31 mouse cellular contexts compared by ENCODE assay signal in genomic region chr2:170543625-170544024, GRCm38 (mm10). TPM values are rescaled to one million over a fixed set of nuclear protein-coding genes. Genes with fewer than 3 reads are reported as not detected.
DNase-seq lines count a peak whose midpoint lies in the region; ATAC-seq and TF ChIP-seq lines count a peak whose summit lies in the region.
"Had no signal": no experiment of that assay in that cellular context is flagged by ENCODE, and none has a peak within 500 bp of the region (broad histone marks: within the 10 kb centered on the region; RNA-seq: fewer than 3 reads in every experiment).

No protein-coding gene starts in this region.

- no peak overlapping the region for H3K4me3 ChIP-seq in embryonic facial prominence, embryonic 14.5 days (ENCODE audit: low read depth, low read length)
- no peak overlapping the region for H3K4me3 ChIP-seq in embryonic facial prominence, embryonic 10.5 days
- H3K4me3 ChIP-seq in lung, embryonic 14.5 days (ENCODE audit: low read depth, low read length), result no peak overlapping the region
- no peak overlapping the region for H3K4me3 ChIP-seq in embryonic facial prominence, embryonic 15.5 days (replicated peaks)
- H3K4me3 ChIP-seq: embryonic facial prominence, embryonic 13.5 days; erythroblast, embryonic 14.5 days; forebrain, embryonic 10.5 days; forebrain, embryonic 12.5 days had no signal

- H3K36me3 ChIP-seq in embryonic facial prominence, embryonic 14.5 days (ENCODE audit: control insufficient read depth, insufficient read depth, low read length), result no peaks in the 10 kb centered on the region
- H3K36me3 ChIP-seq in embryonic facial prominence, embryonic 10.5 days (replicated peaks), result no peaks in the 10 kb centered on the region
- no peaks in the 10 kb centered on the region for H3K36me3 ChIP-seq in lung, embryonic 14.5 days (ENCODE audit: insufficient read depth)
- H3K36me3 ChIP-seq in embryonic facial prominence, embryonic 15.5 days, result no peaks in the 10 kb centered on the region
- H3K36me3 ChIP-seq: embryonic facial prominence, embryonic 13.5 days; forebrain, embryonic 10.5 days; forebrain, embryonic 12.5 days; G1E had no signal

- H3K4me2 ChIP-seq in embryonic facial prominence, embryonic 14.5 days (ENCODE audit: low read depth, low read length), result no peak overlapping the region
- H3K4me2 ChIP-seq in lung, embryonic 14.5 days, result no peak overlapping the region
- no peak overlapping the region for H3K4me2 ChIP-seq in embryonic facial prominence, embryonic 15.5 days (replicated peaks)
- H3K4me2 ChIP-seq: embryonic facial prominence, embryonic 13.5 days; forebrain, embryonic 12.5 days had no signal

- TF ChIP-seq CTCF in lung, embryonic 14.5 days (IDR thresholded peaks at IDR 0.05; ENCODE audit: low read depth), result no peak

- H3K27me3 ChIP-seq in embryonic facial prominence, embryonic 14.5 days (replicated peaks; ENCODE audit: control insufficient read depth, insufficient read depth, low read length), result no peaks in the 10 kb centered on the region
- H3K27me3 ChIP-seq in embryonic facial prominence, embryonic 10.5 days (replicated peaks; ENCODE audit: low read depth, poor library complexity, severe bottlenecking), result peaks cover 31% of the 10 kb centered on the region
- H3K27me3 ChIP-seq in lung, embryonic 14.5 days (ENCODE audit: insufficient read depth, low read length), result no peaks in the 10 kb centered on the region
- no peaks in the 10 kb centered on the region for H3K27me3 ChIP-seq in embryonic facial prominence, embryonic 15.5 days
- H3K27me3 ChIP-seq: CH12.LX; embryonic facial prominence, embryonic 13.5 days; forebrain, embryonic 12.5 days had no signal

- H3K4me1 ChIP-seq in embryonic facial prominence, embryonic 14.5 days (ENCODE audit: control insufficient read depth, insufficient read depth, low read length), result peaks cover 14% of the 10 kb centered on the region; the same call in 1 of the 2 replicates
- peaks cover 30% of the 10 kb centered on the region for H3K4me1 ChIP-seq in embryonic facial prominence, embryonic 10.5 days
- peaks cover 7% of the 10 kb centered on the region for H3K4me1 ChIP-seq in lung, embryonic 14.5 days (ENCODE audit: insufficient read depth)
- H3K4me1 ChIP-seq in embryonic facial prominence, embryonic 15.5 days, result peaks cover 14% of the 10 kb centered on the region; the same call in 1 of the 2 replicates

- H3K9me3 ChIP-seq in embryonic facial prominence, embryonic 14.5 days (ENCODE audit: control insufficient read depth, low read length), result no peaks in the 10 kb centered on the region
- H3K9me3 ChIP-seq in embryonic facial prominence, embryonic 10.5 days, result no peaks in the 10 kb centered on the region
- H3K9me3 ChIP-seq in lung, embryonic 14.5 days (ENCODE audit: low read depth, low read length), result no peaks in the 10 kb centered on the region
- H3K9me3 ChIP-seq in embryonic facial prominence, embryonic 15.5 days (replicated peaks), result no peaks in the 10 kb centered on the region
- H3K9me3 ChIP-seq: embryonic facial prominence, embryonic 13.5 days; forebrain, embryonic 10.5 days; forebrain, embryonic 12.5 days had no signal

- DNase-seq in embryonic facial prominence, embryonic 14.5 days (ENCODE audit: low spot score), result no peak
- DNase-seq in embryonic facial prominence, embryonic 10.5 days (ENCODE audit: low spot score), result no peak
- DNase-seq in lung, embryonic 14.5 days, result no peak
- DNase-seq in lung, postnatal 14 days, result no peak
- DNase-seq in lung, postnatal 25 days (ENCODE audit: low spot score), result peak; percentile 5
- no peak for DNase-seq in lung, postnatal 4 days
- no peak for DNase-seq in heart, adult 18-20 months
- DNase-seq: adrenal gland, adult 8-10 months; adrenal gland, postnatal 14 days; adrenal gland, postnatal 36 days; B cell, adult 2 months; cerebellum, adult 11-12 months; cerebellum, adult 2 months; cerebellum, adult 9-10 months; cerebellum, postnatal 10 days; cerebellum, postnatal 25 days had no signal

- 57% methylated on average over 4 of the region's 5 CpGs for WGBS in embryonic facial prominence, embryonic 14.5 days
- 76% methylated on average over 5 of the region's 5 CpGs for WGBS in embryonic facial prominence, embryonic 10.5 days
- 65% methylated on average over 5 of the region's 5 CpGs for WGBS in lung, embryonic 14.5 days
- WGBS in embryonic facial prominence, embryonic 15.5 days, result 72% methylated on average over 5 of the region's 5 CpGs

- ATAC-seq in embryonic facial prominence, embryonic 14.5 days (ENCODE audit: low read depth), result peak; percentile 31; the same call in 1 of the 2 replicates
- peak; percentile 63; the same call in 1 of the 2 replicates for ATAC-seq in lung, embryonic 14.5 days (ENCODE audit: insufficient read depth)
- 0 out of 2 replicates have a peak, but pooled peaks have one; percentile 27 for ATAC-seq in embryonic facial prominence, embryonic 15.5 days (ENCODE audit: insufficient number of reproducible peaks, low FRiP score, low TSS enrichment, low read depth)
- ATAC-seq: activated CD4-positive, CD25-positive, alpha-beta regulatory T cell, adult 4 months; CD4-positive, CD25-positive, alpha-beta regulatory T cell, adult 4 months; forebrain, embryonic 16.5 days had no signal

- H3K9ac ChIP-seq in embryonic facial prominence, embryonic 14.5 days (ENCODE audit: low read depth, low read length), result no peak overlapping the region
- no peak overlapping the region for H3K9ac ChIP-seq in lung, embryonic 14.5 days
- H3K9ac ChIP-seq in embryonic facial prominence, embryonic 15.5 days, result no peak overlapping the region
- H3K9ac ChIP-seq: embryonic facial prominence, embryonic 13.5 days; forebrain, embryonic 12.5 days had no signal

- H3K27ac ChIP-seq in embryonic facial prominence, embryonic 14.5 days (replicated peaks; ENCODE audit: low read depth, low read length), result no peak overlapping the region
- H3K27ac ChIP-seq in embryonic facial prominence, embryonic 10.5 days (replicated peaks), result no peak overlapping the region
- no peak overlapping the region for H3K27ac ChIP-seq in lung, embryonic 14.5 days (ENCODE audit: low read depth)
- H3K27ac ChIP-seq in embryonic facial prominence, embryonic 15.5 days (replicated peaks), result no peak overlapping the region
- H3K27ac ChIP-seq: embryonic facial prominence, embryonic 13.5 days; forebrain, embryonic 10.5 days; forebrain, embryonic 12.5 days had no signal

RNA-seq across cellular contexts. Expression of gene Cyp24a1, which starts 46.7 kb away (rescaled TPM):
- not detected in 2 replicates for polyA plus RNA-seq in embryonic facial prominence, embryonic 14.5 days (2014; fragmentation: Nextera tagmentation; extraction: Ambion mirVana)
- polyA plus RNA-seq in embryonic facial prominence, embryonic 10.5 days (2016; fragmentation: Nextera tagmentation; extraction: Ambion mirVana), result not detected in 2 replicates
- not detected in 2 replicates for polyA plus RNA-seq in lung, embryonic 14.5 days (2014; fragmentation: Nextera tagmentation; extraction: Ambion mirVana)
- 0.09 and 0.17 TPM in 2 replicates for polyA plus RNA-seq in embryonic facial prominence, embryonic 15.5 days (2015; fragmentation: Nextera tagmentation; extraction: Ambion mirVana)
- not detected for total RNA-seq in heart, adult 18-20 months (2021)
- total RNA-seq: adrenal gland, adult 18-20 months; adrenal gland, adult 8-10 months; adrenal gland, postnatal 14 days; adrenal gland, postnatal 36 days; CH12.LX; G1E had no signal
- polyA plus RNA-seq: CD4-positive, CD25-positive, alpha-beta regulatory T cell, adult 4 months; embryonic facial prominence, embryonic 11.5 days; embryonic facial prominence, embryonic 13.5 days; erythroblast, embryonic 14.5 days; forebrain, embryonic 12.5 days; forebrain, embryonic 14.5 days; G1E had no signal

RNA-seq across cellular contexts. Expression of gene Pfdn4, which starts 47.4 kb away (rescaled TPM):
- 82.4 and 87.6 TPM in 2 replicates for polyA plus RNA-seq in embryonic facial prominence, embryonic 14.5 days (2014; fragmentation: Nextera tagmentation; extraction: Ambion mirVana)
- 91.9 and 96.9 TPM in 2 replicates for polyA plus RNA-seq in embryonic facial prominence, embryonic 10.5 days (2016; fragmentation: Nextera tagmentation; extraction: Ambion mirVana)
- 78.5 and 86.2 TPM in 2 replicates for polyA plus RNA-seq in lung, embryonic 14.5 days (2014; fragmentation: Nextera tagmentation; extraction: Ambion mirVana)
- 71.4 and 72.6 TPM in 2 replicates for polyA plus RNA-seq in embryonic facial prominence, embryonic 15.5 days (2015; fragmentation: Nextera tagmentation; extraction: Ambion mirVana)
- 10 to 100 TPM; 10.8 to 14.8 TPM for total RNA-seq in heart, adult 18-20 months (2021)

RNA-seq across cellular contexts. Expression of gene 4930470P17Rik, which starts 58.2 kb away (rescaled TPM):
- not detected in 2 replicates for polyA plus RNA-seq in embryonic facial prominence, embryonic 14.5 days (2014; fragmentation: Nextera tagmentation; extraction: Ambion mirVana)
- not detected in 2 replicates for polyA plus RNA-seq in embryonic facial prominence, embryonic 10.5 days (2016; fragmentation: Nextera tagmentation; extraction: Ambion mirVana)
- polyA plus RNA-seq in lung, embryonic 14.5 days (2014; fragmentation: Nextera tagmentation; extraction: Ambion mirVana), result not detected in 2 replicates
- not detected in 2 replicates for polyA plus RNA-seq in embryonic facial prominence, embryonic 15.5 days (2015; fragmentation: Nextera tagmentation; extraction: Ambion mirVana)
- not detected for total RNA-seq in heart, adult 18-20 months (2021)
- total RNA-seq: adrenal gland, adult 18-20 months; adrenal gland, adult 8-10 months; adrenal gland, postnatal 14 days; adrenal gland, postnatal 36 days; CH12.LX; G1E had no signal
- polyA plus RNA-seq: activated CD4-positive, CD25-positive, alpha-beta regulatory T cell, adult 4 months; CD4-positive, CD25-positive, alpha-beta regulatory T cell, adult 4 months; cerebellum, adult 2 months; cortical plate, adult 2 months; embryonic facial prominence, embryonic 11.5 days; embryonic facial prominence, embryonic 13.5 days; erythroblast, embryonic 14.5 days; forebrain, embryonic 10.5 days; forebrain, embryonic 12.5 days; forebrain, embryonic 14.5 days; forebrain, embryonic 16.5 days; G1E; Patski had no signal
